Mouse (Mus musculus) C2C12 (cell line): ENCODE results near the gene 4930438A08Rik. TPM values are rescaled to one million over a fixed set of nuclear protein-coding genes. Genes with fewer than 3 reads are reported as not detected.
A peak's percentile ranks its signal among the peaks of the same experiment; 100 is the strongest.

Experiments used
- H3K27me3 ChIP-seq: one replicate; pipeline ENCODE4 v1.6.1; 2011; ENCODE audit not compliant: control insufficient read depth, insufficient read depth, insufficient read length
- H3K36me3 ChIP-seq: one replicate; pipeline ENCODE4 v1.6.1; 2011; ENCODE audit not compliant: control insufficient read depth, insufficient read depth
- H3K4me3 ChIP-seq: one replicate; pipeline ENCODE4 v1.5.1; 2011; ENCODE audit warnings: mild to moderate bottlenecking, control low read depth; ENCODE audit not compliant: poor library complexity, insufficient read depth, severe bottlenecking
- H3K79me2 ChIP-seq: one replicate; pipeline ENCODE4 v1.6.1; 2011; ENCODE audit not compliant: control insufficient read depth, insufficient read depth
- H3K79me3 ChIP-seq: one replicate; pipeline ENCODE4 v1.6.1; 2011; ENCODE audit warnings: low read depth, control low read depth
- H3ac ChIP-seq: one replicate; pipeline ENCODE3; 2011; ENCODE audit warnings: low read depth; ENCODE audit not compliant: control insufficient read depth, insufficient read length
- CEBPB ChIP-seq: IDR thresholded peaks from one replicate; pipeline ENCODE4 v1.6.1; 2011; ENCODE audit warnings: low read depth, mild to moderate bottlenecking, control low read depth, moderate library complexity
- CTCF ChIP-seq: IDR thresholded peaks from one replicate; pipeline ENCODE4 v1.5.1; 2011; ENCODE audit not compliant: control insufficient read depth, insufficient read depth, insufficient read length
- FOSL1 ChIP-seq: IDR thresholded peaks from one replicate; pipeline ENCODE4 v1.8.0; 2011; ENCODE audit warnings: mild to moderate bottlenecking, low read length; ENCODE audit not compliant: poor library complexity, insufficient read depth, severe bottlenecking
- MAX ChIP-seq: IDR thresholded peaks from one replicate; pipeline ENCODE4 v1.6.1; 2011; ENCODE audit warnings: mild to moderate bottlenecking, control low read depth
- MYOD1 ChIP-seq: IDR thresholded peaks from one replicate; pipeline ENCODE4 v1.6.1; 2011; ENCODE audit warnings: low read depth; ENCODE audit not compliant: control insufficient read depth, insufficient read length
- MYOG ChIP-seq: IDR thresholded peaks from one replicate; pipeline ENCODE4 v1.6.1; 2011; ENCODE audit not compliant: control insufficient read depth, insufficient read length; ENCODE audit errors: extremely low read depth
- USF1 ChIP-seq: IDR thresholded peaks from one replicate; pipeline ENCODE4 v1.6.1; 2011; ENCODE audit warnings: low read depth, mild to moderate bottlenecking, control low read depth, moderate library complexity
- polyA plus RNA-seq: library from polyadenylated mRNA; unstranded; fragments of >200 nt; fragmentation: generic; extraction: Trizol; gene quantifications from one replicate; pipeline ENCODE4 v1.2.1, GENCODE M21; 2012; ENCODE audit warnings: missing spikeins

Gene 4930438A08Rik
- polyA plus RNA-seq, 1 experiment = 0.01 TPM

DNA sequence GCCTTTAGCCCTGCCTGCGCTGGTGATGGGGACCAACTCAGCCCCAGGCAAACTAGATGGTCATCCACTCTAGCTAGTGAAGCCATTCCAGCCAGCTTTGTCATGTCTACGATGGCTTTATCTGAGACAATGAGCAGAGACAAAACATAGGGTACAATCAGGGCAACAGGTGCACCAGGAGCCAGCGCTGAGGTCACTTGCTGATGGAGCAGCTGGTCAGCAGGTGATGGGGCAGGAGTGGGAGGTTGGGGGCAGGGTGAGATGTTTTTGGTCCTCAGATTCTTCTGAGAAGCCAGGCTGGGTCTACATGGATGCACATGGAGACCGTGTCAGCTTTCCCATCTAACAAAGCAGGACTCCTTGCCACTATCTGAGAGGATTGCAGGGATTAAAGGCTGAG lies 16.2 kb downstream of the 4930438A08Rik start:
- Histone ChIP-seq H3K4me3 (no peak overlapping the region), H3K79me3 (no peaks in the 10 kb centered on the region), H3K27me3 (peaks cover 3% of the 10 kb centered on the region), H3K36me3 (no peaks in the 10 kb centered on the region), H3ac (no peak overlapping the region), H3K79me2 (no peaks in the 10 kb centered on the region)
- TF ChIP-seq MYOD1 = peak; percentile 6
- no peak for TF ChIP-seq MYOG

DNA sequence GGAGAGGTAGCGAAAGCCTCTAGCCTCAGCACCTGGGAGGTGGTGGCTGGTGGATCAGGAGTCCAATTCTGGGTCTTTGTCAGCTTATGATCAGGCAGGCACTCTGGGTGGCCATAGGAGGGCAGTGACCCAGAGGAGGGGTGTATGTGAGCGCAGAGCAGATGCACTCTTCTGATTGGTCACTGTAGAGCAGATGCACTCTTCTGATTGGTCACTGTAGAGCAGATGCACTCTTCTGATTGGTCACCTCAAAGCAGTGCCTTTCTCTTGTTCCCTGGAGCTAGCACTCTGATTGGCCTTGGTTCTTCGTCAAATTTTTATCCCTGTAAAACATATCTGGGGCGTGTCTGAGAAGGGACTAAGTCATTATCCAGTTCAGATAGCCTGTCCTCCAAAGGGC lies 18.2 kb downstream of the 4930438A08Rik start:
- no peak overlapping the region for H3ac ChIP-seq
- H3K4me3 ChIP-seq = no peak overlapping the region
- H3K36me3 ChIP-seq = no peaks in the 10 kb centered on the region
- no peaks in the 10 kb centered on the region for H3K79me2 ChIP-seq
- no peaks in the 10 kb centered on the region for H3K79me3 ChIP-seq
- TF ChIP-seq CEBPB (no peak), MYOG (no peak), CTCF (no peak), FOSL1 (no peak), MAX (no peak), MYOD1 (no peak), USF1 (no peak)
- no peaks in the 10 kb centered on the region for H3K27me3 ChIP-seq

DNA sequence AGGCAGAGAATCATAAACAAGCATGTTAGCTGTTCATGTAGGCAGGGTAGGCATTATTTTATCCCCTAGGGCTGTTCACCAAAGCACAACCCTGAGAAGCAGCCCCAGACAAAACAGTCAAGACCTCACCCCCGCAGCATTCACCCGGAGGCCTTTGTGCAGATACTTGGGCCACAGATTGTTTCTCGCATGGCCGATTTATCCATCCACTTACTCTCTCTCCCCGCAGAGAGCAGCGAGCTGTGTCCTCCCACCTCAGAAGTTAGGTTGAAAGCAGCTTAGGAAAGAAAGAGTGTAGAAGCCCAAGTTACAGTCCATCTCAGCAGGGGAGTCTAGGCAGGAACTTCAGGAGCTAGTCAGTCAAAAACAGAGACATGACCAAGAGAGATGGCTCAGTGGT lies 22.8 kb downstream of the 4930438A08Rik start:
- no peaks in the 10 kb centered on the region for H3K36me3 ChIP-seq
- H3K27me3 ChIP-seq = no peaks in the 10 kb centered on the region
- no peaks in the 10 kb centered on the region for H3K79me2 ChIP-seq
- no peak overlapping the region for H3ac ChIP-seq
- TF ChIP-seq USF1 (no peak), CEBPB (no peak), MYOG (no peak), MAX (no peak), FOSL1 (no peak), CTCF (no peak), MYOD1 (no peak)
- no peaks in the 10 kb centered on the region for H3K79me3 ChIP-seq
- H3K4me3 ChIP-seq = no peak overlapping the region

DNA sequence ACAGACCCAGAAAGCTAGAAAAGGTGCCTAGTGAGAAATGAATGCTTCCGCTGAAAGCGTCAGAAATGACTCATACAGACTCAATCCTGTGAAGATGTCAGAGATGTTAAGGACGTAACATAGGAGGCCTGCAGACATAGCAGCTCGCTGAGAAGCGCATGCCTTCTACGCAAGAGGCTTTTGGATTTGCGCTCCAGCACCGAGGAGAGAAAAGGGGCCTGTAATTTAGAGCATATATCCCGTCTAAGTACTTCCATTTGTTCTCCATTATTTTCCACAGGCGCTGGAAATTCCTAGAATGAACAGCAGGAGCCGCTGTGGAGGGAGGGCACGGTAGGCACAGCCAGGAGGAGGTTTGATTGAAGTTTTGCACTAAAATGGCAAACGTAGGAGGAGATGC lies 26.5 kb downstream of the 4930438A08Rik start:
- no peaks in the 10 kb centered on the region for H3K36me3 ChIP-seq
- no peaks in the 10 kb centered on the region for H3K79me3 ChIP-seq
- no peaks in the 10 kb centered on the region for H3K79me2 ChIP-seq
- no peak overlapping the region for H3K4me3 ChIP-seq
- no peaks in the 10 kb centered on the region for H3K27me3 ChIP-seq
- TF ChIP-seq MYOG = no peak
- TF ChIP-seq CEBPB = no peak
- TF ChIP-seq CTCF = no peak
- TF ChIP-seq MAX = no peak
- no peak for TF ChIP-seq MYOD1
- TF ChIP-seq FOSL1 = no peak
- TF ChIP-seq USF1 = no peak
- H3ac ChIP-seq = no peak overlapping the region

DNA sequence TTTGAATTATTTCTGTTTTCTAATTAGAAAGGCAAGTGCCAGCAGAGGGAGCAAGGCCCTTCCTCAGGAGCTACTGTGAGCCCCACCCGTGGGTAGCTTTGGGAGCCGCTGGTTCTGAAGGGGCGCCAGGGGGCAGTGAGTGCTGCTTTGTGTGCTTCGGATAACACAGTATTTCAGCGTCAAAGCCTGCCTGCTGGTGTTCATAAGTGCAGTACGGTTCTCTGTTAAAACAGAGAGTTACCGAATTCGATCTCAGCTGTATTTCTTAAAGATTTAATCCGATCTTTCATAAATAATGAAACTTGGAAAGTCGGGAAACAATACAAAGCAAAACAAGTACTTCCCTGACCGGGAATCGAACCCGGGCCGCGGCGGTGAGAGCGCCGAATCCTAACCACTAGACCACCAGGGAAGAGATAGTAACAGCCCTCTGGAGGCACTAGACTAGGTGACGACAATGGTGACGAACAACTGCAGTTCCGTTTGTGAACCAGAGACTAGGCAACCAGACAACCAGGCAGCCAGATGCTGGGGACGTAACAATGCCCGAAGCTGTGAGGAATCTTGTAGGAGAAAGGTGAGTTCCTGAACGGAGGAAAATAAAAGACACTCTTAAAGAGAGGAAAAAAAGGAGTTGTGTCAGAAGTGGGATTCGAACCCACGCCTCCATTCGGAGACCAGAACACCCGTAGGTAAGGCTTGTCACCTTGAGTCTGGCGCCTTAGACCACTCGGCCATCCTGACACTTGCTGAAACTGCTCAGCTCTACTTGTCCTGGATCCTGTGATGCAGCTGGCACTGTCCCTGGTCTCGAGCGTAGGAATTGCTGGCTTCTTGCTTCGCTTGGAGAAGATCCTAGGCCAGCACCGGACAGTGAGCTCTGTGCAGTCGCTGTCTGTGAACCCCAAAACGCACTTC lies 27.5 kb downstream of the 4930438A08Rik start:
- Histone ChIP-seq H3K79me3 (no peaks in the 10 kb centered on the region), H3K79me2 (peaks cover under 1% of the 10 kb centered on the region), H3ac (peak overlapping the region; percentile 59), H3K27me3 (no peaks in the 10 kb centered on the region), H3K36me3 (no peaks in the 10 kb centered on the region), H3K4me3 (peak overlapping the region; percentile 34)
- TF ChIP-seq FOSL1 (no peak), CTCF (peak; percentile 12)

DNA sequence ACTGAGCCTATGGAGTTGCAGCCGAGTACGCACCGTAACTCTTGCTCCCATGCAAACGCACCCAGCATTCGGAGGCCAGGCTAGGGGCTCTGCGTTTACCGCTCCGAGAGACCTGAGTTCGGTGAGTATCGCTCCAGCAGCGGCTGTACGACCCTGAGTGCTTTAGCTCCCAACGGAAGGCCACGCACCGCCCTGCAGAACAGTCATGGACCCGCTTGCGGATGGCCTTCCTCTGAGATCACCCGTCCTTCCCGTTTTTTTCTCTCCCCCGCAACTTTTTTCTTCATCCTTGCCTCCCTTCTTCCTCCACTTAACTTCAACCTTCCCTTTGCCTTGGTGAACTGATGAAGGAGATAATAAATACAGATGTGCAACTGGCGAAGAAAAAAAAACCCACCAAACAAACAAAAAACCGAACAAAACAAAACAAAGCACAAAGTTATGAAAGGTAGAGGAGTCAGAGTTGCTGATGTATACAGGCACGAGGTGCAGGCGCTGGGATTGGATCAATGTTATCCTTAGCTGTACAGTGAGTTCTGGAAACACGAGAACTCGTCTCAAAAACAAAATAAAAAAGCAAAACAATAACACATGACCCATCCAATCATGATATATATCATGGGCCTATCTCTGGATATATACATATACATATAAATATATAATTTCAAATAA lies 28.3 kb downstream of the 4930438A08Rik start:
- Histone ChIP-seq H3K4me3 (peak overlapping the region; percentile 34), H3K79me3 (no peaks in the 10 kb centered on the region), H3ac (peak overlapping the region; percentile 59), H3K79me2 (peaks cover 9% of the 10 kb centered on the region), H3K27me3 (no peaks in the 10 kb centered on the region), H3K36me3 (no peaks in the 10 kb centered on the region)
- TF ChIP-seq MYOG (no peak), USF1 (no peak), FOSL1 (no peak), CEBPB (no peak), CTCF (no peak)
